Mouse (Mus musculus) bone marrow macrophage, adult 2 months (primary cell): ENCODE measurements around the gene Sdk2. TPM values are rescaled to one million over a fixed set of nuclear protein-coding genes. Genes with fewer than 3 reads are reported as not detected.

ENCODE experiments used
- H3K27ac ChIP-seq: 2 replicates; pipeline ENCODE4 v1.5.1; 2012; ENCODE audit warnings: low read depth, low read length; ENCODE audit not compliant: insufficient read depth
- H3K4me1 ChIP-seq: 2 replicates; pipeline ENCODE4 v1.6.1; 2012; ENCODE audit warnings: low read length; ENCODE audit not compliant: control insufficient read depth, insufficient read depth
- H3K4me3 ChIP-seq: 2 replicates; pipeline ENCODE4 v1.5.1; 2012; ENCODE audit warnings: mild to moderate bottlenecking, low read length, moderate library complexity; ENCODE audit not compliant: insufficient read depth
- CTCF ChIP-seq: IDR thresholded peaks from 2 replicates; pipeline ENCODE4 v1.5.1; 2012; ENCODE audit warnings: low read depth, mild to moderate bottlenecking, low read length, moderate library complexity
- POLR2A ChIP-seq: IDR thresholded peaks from 2 replicates; pipeline ENCODE4 v1.6.1; 2012; ENCODE audit warnings: mild to moderate bottlenecking, low read depth, low read length, borderline replicate concordance
- polyA plus RNA-seq: library from polyadenylated mRNA; stranded (reverse); fragments of >200 nt; gene quantifications from 2 replicates; pipeline ENCODE4 v1.2.4, GENCODE M21; 2012; ENCODE audit not compliant: missing spikeins, insufficient read depth, insufficient read length

The Sdk2 gene
- polyA plus RNA-seq, 1 experiment, result not detected

DNA sequence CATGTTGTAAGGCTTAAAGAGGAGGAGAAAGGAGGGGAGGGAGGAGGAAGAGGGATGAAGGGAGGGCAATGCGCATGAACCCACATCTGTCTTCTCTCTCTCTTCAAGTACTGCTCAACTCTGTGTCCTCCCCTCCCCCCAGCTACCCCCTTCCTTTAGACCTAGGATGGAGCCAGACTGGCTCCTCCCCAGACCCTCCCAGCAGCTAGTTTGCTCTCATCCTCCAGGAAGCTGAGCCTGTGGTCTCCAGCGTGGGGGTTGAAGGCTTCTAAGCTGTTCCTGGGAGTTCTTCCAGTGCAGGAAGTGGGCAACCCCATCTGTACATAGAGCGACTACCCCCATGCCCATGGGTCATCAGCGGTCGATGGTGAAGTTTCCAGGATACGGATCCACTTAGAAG lies 38.8 kb downstream of the Sdk2 start:
- H3K27ac ChIP-seq, result no peak overlapping the region
- no peak overlapping the region for H3K4me3 ChIP-seq
- H3K4me1 ChIP-seq, result no peaks in the 10 kb centered on the region
- TF ChIP-seq POLR2A (no peak), CTCF (no peak)

DNA sequence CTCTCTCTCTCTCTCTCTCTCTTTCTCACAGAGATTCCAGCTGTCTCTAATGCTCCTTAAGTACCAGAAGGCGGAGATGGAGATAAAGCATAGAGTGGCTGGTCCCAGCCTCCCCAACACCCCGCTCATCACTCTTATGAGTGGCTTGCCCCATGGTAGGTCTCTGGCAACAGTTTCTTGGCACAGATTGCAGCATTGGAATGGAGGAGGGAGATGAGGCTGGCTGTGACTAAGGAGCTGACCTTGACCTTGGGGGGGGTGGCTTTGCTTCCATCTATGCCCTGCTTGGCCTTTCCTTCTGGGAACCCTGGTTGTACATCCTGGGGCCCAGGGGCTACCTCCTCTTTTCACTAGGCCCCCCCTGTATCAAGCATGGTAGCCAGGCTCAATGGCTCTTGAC lies 41.8 kb downstream of the Sdk2 start:
- TF ChIP-seq CTCF, result no peak
- H3K27ac ChIP-seq, result no peak overlapping the region
- no peaks in the 10 kb centered on the region for H3K4me1 ChIP-seq
- no peak overlapping the region for H3K4me3 ChIP-seq

DNA sequence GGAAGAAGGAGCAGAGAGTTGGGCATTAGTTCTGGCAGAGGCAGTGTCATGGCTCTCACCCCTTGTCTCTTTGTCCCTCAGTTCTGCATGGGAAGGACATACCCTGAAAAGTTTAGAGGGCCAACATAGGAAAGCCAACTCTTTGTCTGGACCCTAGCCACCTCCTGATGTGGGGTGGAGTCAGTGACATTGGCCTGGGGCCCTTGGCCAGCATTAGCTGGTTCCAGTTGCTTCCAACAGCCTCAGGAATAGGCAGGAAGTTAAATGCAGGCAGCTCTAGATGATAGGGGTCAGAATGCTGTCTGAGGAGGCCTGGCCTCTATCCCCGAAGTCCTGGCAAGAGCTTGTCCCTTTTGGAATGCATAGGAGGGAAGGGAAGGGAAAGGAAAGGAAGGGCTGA lies 42.9 kb downstream of the Sdk2 start:
- TF ChIP-seq POLR2A (no peak), CTCF (no peak)
- H3K27ac ChIP-seq, result no peak overlapping the region
- no peaks in the 10 kb centered on the region for H3K4me1 ChIP-seq

DNA sequence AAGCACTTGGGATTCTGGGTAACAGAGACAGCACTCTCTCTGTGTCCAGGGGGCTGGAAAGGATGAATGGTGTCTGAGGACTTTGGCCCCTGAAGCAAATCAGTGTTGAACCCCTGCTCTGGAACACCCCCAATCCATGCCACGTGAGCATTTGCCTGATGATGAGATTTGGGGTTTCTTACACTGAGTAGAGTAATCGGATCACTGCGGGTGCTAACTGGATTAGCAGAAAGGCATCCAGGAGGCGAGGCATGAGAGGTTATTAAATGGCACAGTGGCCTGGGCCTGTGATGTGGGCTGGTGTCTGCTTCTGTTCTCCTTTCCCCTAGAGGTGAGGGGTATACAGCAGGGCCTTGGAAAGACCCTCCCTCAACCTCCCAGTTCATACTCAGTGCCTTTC lies 44.7 kb downstream of the Sdk2 start:
- H3K27ac ChIP-seq, result no peak overlapping the region
- no peaks in the 10 kb centered on the region for H3K4me1 ChIP-seq
- H3K4me3 ChIP-seq, result no peak overlapping the region
- TF ChIP-seq POLR2A (no peak), CTCF (no peak)

More for the DNA sequence above, 42.9 kb downstream of the Sdk2 start:
- H3K4me3 ChIP-seq, result no peak overlapping the region

DNA sequence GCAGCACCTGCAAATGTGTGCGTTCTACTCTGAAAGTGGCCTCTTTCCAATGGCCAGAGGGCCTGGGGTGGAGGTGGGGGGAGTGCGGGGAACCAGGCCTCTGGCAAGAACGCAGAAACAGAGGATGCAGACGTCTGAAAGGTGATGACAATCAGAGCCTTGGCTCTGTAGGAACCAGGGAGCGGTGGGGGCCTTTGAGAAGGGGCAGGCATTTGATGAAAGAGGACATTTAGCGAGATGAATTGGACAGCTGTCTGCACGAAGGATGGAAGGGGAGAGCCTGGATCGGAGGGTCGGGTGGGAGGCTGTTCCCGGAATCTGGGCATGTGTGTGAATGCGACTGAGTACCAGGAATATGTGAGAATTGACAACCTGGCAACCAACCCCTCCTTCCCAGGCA lies 47.8 kb downstream of the Sdk2 start:
- no peaks in the 10 kb centered on the region for H3K4me1 ChIP-seq
- TF ChIP-seq POLR2A (no peak), CTCF (no peak)
- no peak overlapping the region for H3K27ac ChIP-seq
- no peak overlapping the region for H3K4me3 ChIP-seq

DNA sequence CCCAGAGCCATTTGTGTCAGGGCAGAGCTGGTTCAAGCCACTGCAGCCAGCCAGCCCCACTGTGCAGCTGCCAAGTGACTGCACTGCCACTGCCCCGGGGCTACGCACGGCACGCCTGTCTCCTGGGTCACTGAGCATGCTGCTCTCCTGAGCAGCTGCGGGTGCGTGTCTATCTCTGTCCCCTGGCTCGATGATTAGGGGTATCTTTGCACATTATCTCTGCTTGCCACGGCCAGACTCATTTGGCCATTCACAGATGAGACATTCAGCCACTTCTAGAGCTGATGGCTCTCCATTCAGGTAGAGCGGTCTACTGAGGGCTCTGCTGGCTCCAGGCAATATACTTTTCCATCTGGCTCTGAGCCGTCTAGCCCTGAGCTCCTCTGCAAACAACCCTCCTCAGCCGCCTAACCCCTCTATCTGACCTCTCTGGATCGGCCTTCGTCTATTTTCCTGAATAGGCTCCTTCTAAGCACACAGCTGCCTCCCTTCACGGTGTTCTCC lies 49.9 kb downstream of the Sdk2 start:
- H3K4me3 ChIP-seq, result no peak overlapping the region
- no peak for TF ChIP-seq POLR2A
- TF ChIP-seq CTCF, result no peak
- no peak overlapping the region for H3K27ac ChIP-seq
- no peaks in the 10 kb centered on the region for H3K4me1 ChIP-seq

DNA sequence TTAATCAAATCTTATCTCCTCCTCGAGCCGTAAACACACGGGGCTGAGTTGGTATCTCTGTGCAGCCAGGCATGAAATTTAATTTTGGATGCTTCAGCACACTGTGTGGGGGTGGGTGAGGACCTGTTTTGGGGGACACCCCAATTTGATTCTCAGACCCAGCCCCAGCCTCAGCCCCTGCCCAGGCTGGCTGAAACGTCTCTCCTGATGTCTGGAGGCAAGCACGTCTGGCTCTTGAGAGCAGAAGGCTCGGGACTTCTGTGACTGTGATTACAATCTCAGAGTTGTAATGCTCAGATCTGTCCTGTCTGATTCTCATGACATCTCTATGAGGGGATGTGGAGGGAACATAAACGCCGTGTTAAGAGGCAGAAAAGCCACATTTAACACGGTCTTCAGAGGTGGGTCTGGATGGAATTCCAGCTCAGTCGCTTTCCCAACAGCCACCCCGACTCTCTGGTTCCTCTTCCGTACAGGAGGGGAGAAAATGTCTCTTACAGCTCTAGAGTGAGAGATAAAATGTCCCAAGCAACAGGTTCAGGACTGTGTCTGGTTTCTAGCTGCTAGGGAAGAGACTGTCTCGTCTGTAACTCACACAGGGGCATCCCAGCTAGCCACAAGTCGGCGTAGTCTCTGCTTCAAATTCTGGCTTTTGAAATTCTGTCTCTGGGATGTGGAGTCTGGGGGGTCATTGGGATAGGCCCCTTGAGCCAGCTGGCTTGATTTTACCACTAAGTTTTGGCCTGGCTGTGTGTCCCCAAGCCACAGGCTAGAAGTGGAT lies 50.5 kb downstream of the Sdk2 start:
- Histone ChIP-seq H3K4me1 (no peaks in the 10 kb centered on the region), H3K27ac (no peak overlapping the region), H3K4me3 (no peak overlapping the region)
- TF ChIP-seq POLR2A (no peak), CTCF (no peak)

DNA sequence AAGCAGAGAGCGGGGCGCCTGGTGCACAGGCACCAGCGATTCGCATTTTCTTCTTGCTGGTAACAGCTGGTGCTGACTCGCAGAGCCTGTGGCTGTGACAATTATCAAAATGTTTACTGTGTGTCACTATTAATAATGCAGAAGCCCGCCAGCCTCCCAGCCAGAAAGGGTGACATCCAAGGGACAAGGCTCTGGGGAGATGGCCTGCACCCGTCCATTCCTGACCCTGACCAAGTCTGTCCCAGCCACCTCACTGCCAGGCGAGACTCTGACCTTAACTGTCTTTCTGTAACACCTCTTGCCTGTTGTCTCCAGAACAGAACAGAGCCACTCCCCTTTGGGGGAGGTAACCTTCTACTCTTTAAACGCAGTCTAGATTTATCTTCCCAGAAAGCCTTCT lies 55.3 kb downstream of the Sdk2 start:
- Histone ChIP-seq H3K4me1 (no peaks in the 10 kb centered on the region), H3K4me3 (no peak overlapping the region), H3K27ac (no peak overlapping the region)
- no peak for TF ChIP-seq CTCF
- TF ChIP-seq POLR2A, result no peak

DNA sequence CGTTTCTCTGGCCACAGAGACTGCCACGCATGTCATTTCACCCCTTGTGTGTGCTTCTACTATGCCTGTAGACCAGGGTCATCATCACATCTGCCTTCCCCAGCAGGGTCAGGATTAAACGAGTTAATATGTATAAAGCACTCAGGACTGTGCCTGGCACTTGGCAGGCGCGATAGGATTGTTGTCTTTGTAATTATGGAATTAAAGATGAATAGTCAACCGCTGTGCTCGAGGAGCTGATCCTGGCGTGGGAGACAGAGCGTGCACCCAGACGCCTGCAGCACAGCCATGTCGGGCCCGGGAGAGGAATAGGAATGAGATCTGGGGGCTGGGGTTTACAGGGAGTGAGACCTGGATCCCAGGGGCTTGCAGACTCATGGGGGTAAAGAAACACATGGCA lies 61.0 kb downstream of the Sdk2 start:
- no peak overlapping the region for H3K27ac ChIP-seq
- H3K4me3 ChIP-seq, result no peak overlapping the region
- no peaks in the 10 kb centered on the region for H3K4me1 ChIP-seq
- TF ChIP-seq CTCF, result no peak
- no peak for TF ChIP-seq POLR2A

DNA sequence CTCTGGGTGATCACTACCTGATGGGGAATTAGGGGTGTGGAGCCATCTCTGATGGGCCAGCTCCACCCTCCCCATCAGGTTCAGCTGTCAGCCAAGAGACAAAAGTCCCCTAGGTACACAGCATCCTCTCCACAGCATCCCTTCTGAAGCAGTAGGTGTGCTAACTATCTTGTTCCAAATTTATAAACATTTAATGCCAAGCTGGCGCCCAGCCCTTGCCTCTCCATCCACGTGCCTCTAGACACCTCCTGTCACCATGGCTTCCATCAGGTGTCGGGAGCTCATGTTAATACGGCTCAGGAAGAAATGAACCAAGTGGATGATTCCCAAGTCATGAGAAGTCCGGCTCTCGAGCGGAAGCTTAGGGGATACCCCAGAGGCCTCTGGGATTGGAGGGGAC lies 62.2 kb downstream of the Sdk2 start:
- H3K4me1 ChIP-seq, result no peaks in the 10 kb centered on the region
- no peak for TF ChIP-seq CTCF
- no peak for TF ChIP-seq POLR2A

DNA sequence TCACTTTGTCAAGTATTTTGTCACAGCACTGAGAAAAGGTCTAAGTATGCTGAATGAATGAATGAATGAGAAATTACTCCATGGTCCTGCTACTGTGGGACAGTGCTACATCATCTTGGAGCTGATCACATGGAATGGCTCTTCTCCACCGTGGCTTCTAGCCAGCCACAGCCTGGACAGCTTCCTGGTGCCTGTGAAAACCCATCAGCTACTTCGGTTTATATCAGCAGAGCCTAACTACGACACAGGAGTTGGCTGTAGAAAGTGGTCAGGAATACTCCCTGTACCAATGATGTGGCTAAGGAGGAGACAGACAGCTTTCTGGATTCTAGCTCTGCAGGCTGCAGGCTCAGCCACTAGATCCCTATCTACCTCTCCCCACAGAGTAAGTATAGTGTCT lies 63.7 kb downstream of the Sdk2 start:
- TF ChIP-seq CTCF (no peak), POLR2A (no peak)
- no peaks in the 10 kb centered on the region for H3K4me1 ChIP-seq
- no peak overlapping the region for H3K27ac ChIP-seq
- no peak overlapping the region for H3K4me3 ChIP-seq

More for the DNA sequence above, 62.2 kb downstream of the Sdk2 start:
- Histone ChIP-seq H3K27ac (no peak overlapping the region), H3K4me3 (no peak overlapping the region)
